Mouse (Mus musculus): ENCODE measurements at regions not wholly inside any gene's neighbourhood (a gene's known extent, or its start where the extent isn't known, plus 50 kb on each side); places are given as distances from the start of the nearest gene placed in this dataset.

DNA sequence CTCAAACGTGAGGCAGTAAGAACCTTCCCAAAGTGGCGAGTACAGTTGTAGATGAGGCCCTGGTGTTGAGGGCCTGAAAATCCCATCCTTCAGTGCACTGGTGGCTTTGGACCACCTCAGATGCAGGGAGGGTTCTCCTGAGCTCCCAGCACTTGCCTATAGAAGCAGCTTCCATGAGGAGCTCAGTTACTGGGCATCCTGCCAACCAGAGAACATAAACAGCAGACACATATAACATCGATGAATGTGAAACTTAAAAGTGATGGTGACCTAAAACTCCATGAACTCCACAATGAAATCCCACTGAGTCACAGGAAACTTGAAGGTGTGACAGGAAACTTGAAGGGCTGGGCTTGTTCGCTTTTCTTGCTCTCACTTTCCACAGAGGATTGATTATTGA, 109.1 kb downstream of the Tas2r134 start:
- no peak overlapping the region for H3K27ac ChIP-seq (ENCODE audit: insufficient read depth, low read depth, low read length, poor library complexity, severe bottlenecking)
- in situ Hi-C loops (cut with MboI; ENCODE audit: low sequenced_read_pairs in 2 of 2, unreplicated experiment in 2 of 2) = no loop called here

DNA sequence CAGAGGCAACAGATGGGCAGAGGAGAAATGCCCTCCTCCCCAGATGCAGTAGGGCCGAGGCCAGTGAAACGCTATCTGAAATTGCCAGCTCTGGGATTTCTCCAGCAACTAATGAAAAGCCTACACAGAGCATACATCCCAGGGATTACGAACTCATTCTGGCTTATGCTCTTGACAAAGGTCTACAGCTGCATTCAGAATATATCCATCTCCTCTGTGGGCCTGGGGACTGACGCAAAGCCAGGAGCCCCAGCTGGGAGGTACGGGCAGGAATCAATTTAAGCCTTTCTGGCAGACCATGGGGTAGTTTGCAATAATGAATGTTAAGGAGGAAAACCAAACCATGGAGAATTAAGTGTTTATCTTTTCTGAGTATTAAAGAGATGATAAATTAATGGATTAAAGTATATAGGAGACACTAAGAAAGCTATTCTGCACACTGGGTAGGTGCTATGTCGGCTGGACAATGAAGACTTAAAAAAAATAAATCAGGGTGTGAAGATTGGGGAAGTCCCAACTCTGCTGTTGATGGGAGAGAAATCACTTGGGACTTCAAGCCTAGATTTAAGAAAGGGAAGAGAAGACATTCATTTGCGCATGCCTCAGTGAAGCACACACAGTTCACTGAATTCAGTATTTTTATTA, 120.5 kb downstream of the Tas2r134 start:
- Histone ChIP-seq H3K4me1 (ENCODE audit: control insufficient read depth in 2 of 2, insufficient read depth in 2 of 2, low read length in 2 of 2, poor library complexity in 1 of 2) (peaks cover under 1 to 3% of the 10 kb centered on the region in 2 experiments; a peak in 2 of 4 replicates), H3K9ac (ENCODE audit: insufficient read depth, low read depth, low read length, poor library complexity, severe bottlenecking) (no peak overlapping the region), H3K9me3 (ENCODE audit: control insufficient read depth, insufficient read depth, low read depth, low read length) (no peaks in the 10 kb centered on the region), H3K36me3 (ENCODE audit: control insufficient read depth, insufficient read depth, low read length, poor library complexity, severe bottlenecking) (no peaks in the 10 kb centered on the region), H3K4me3 (ENCODE audit: insufficient read depth in 1 of 2, low read depth in 1 of 2, low read length in 2 of 2, poor library complexity in 1 of 2, severe bottlenecking in 1 of 2) (no peak overlapping the region), H3K27ac (ENCODE audit: insufficient read depth, low read depth, low read length, poor library complexity, severe bottlenecking) (no peak overlapping the region)
- in situ Hi-C loops (cut with MboI; ENCODE audit: low sequenced_read_pairs in 2 of 2, unreplicated experiment in 2 of 2) = no loop called here
- DNase-seq (ENCODE audit: low read depth, low spot score) = no peak
- no peak for TF ChIP-seq ZNF384 (IDR thresholded peaks at IDR 0.05; ENCODE audit: low read depth, low read length)
- no peak for TF ChIP-seq MAFK (IDR thresholded peaks at IDR 0.05; ENCODE audit: insufficient read depth, low read depth, low read length)
- no peak for TF ChIP-seq CHD2 (IDR thresholded peaks at IDR 0.05; ENCODE audit: low read depth, low read length)
- no peak for TF ChIP-seq HCFC1 (IDR thresholded peaks at IDR 0.05; ENCODE audit: borderline replicate concordance, insufficient read depth, low read length)
- TF ChIP-seq ZC3H11A (IDR thresholded peaks at IDR 0.05; ENCODE audit: borderline replicate concordance, low read depth, low read length) = no peak

More for the DNA sequence above, 109.1 kb downstream of the Tas2r134 start:
- TF ChIP-seq MAFK (IDR thresholded peaks at IDR 0.05; ENCODE audit: insufficient read depth, low read depth, low read length) (no peak), CHD2 (IDR thresholded peaks at IDR 0.05; ENCODE audit: low read depth, low read length) (no peak), ZNF384 (IDR thresholded peaks at IDR 0.05; ENCODE audit: low read depth, low read length) (no peak), ZC3H11A (IDR thresholded peaks at IDR 0.05; ENCODE audit: borderline replicate concordance, low read depth, low read length) (no peak)
- Histone ChIP-seq H3K4me1 (ENCODE audit: control insufficient read depth in 2 of 2, insufficient read depth in 2 of 2, low read length in 2 of 2, poor library complexity in 1 of 2) (peaks cover 2 to 4% of the 10 kb centered on the region in 2 experiments; a peak in 2 of 4 replicates), H3K9me3 (ENCODE audit: control insufficient read depth, insufficient read depth, low read depth, low read length) (no peaks in the 10 kb centered on the region), H3K36me3 (ENCODE audit: control insufficient read depth, insufficient read depth, low read length, poor library complexity, severe bottlenecking) (no peaks in the 10 kb centered on the region), H3K4me3 (ENCODE audit: insufficient read depth in 1 of 2, low read depth in 1 of 2, low read length in 2 of 2, poor library complexity in 1 of 2, severe bottlenecking in 1 of 2) (no peak overlapping the region), H3K9ac (ENCODE audit: insufficient read depth, low read depth, low read length, poor library complexity, severe bottlenecking) (no peak overlapping the region)
- DNase-seq (ENCODE audit: low read depth, low spot score) = no peak

DNA sequence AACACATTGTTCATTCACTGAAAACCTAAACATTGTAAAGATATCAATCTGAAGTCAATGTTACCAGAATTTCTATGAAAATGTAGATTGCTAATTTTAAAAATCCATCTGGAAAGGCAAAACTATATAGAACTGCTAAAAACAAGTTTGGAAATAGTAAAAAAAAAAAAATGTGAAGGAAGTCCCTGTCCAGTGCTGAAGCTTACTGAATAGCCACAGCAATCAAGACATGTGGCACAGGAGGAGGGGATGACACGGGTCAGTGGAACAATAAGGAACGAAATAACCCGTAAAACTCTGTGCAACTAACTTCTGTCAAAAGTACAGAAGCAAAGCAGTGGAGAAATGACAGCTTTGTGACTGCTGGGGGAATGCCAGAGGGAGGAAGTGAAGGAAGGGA, 121.9 kb downstream of the Tas2r134 start:
- Histone ChIP-seq H3K9me3 (ENCODE audit: control insufficient read depth, insufficient read depth, low read depth, low read length) (no peaks in the 10 kb centered on the region), H3K36me3 (ENCODE audit: control insufficient read depth, insufficient read depth, low read length, poor library complexity, severe bottlenecking) (no peaks in the 10 kb centered on the region), H3K9ac (ENCODE audit: insufficient read depth, low read depth, low read length, poor library complexity, severe bottlenecking) (no peak overlapping the region), H3K27ac (ENCODE audit: insufficient read depth, low read depth, low read length, poor library complexity, severe bottlenecking) (no peak overlapping the region), H3K4me1 (ENCODE audit: control insufficient read depth in 2 of 2, insufficient read depth in 2 of 2, low read length in 2 of 2, poor library complexity in 1 of 2) (peaks cover 3 to 9% of the 10 kb centered on the region in 2 experiments; a peak in 3 of 4 replicates), H3K4me3 (ENCODE audit: insufficient read depth in 1 of 2, low read depth in 1 of 2, low read length in 2 of 2, poor library complexity in 1 of 2, severe bottlenecking in 1 of 2) (no peak overlapping the region)
- DNase-seq (ENCODE audit: low read depth, low spot score) = no peak
- in situ Hi-C loops (cut with MboI; ENCODE audit: low sequenced_read_pairs in 2 of 2, unreplicated experiment in 2 of 2) = no loop called here
- TF ChIP-seq ZC3H11A (IDR thresholded peaks at IDR 0.05; ENCODE audit: borderline replicate concordance, low read depth, low read length) = no peak
- no peak for TF ChIP-seq CHD2 (IDR thresholded peaks at IDR 0.05; ENCODE audit: low read depth, low read length)
- TF ChIP-seq ZNF384 (IDR thresholded peaks at IDR 0.05; ENCODE audit: low read depth, low read length) = peak; percentile 99
- TF ChIP-seq HCFC1 (IDR thresholded peaks at IDR 0.05; ENCODE audit: borderline replicate concordance, insufficient read depth, low read length) = no peak
- no peak for TF ChIP-seq MAFK (IDR thresholded peaks at IDR 0.05; ENCODE audit: insufficient read depth, low read depth, low read length)

DNA sequence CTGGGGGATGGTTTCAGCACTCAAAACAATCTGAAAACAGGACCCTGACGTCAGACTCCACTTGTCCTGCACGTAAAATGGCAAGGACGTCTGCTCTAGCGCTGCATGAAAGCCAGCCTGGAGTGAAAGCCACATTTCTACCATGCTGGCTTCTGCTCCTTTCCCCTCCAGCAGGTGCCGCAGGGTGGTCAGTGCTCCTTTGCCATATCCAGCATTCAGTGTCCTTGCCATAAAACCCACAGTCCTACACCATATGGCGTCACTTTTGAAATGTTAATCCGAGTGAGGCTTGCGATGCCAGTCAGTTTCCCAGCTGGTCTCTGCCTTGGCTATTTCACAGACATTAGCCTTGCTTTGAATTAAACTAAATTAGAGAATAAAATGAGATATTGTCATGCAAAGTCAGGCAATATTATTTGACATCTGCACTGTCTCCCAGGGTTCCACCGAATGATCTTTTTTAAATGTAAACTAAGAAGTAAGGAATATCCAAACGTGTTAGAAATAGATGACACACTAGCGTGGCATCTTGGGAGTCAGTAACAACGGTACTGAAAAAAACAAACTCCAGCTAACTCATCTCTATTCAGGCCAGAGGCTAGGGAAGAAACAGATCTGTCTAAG, 125.7 kb downstream of the Tas2r134 start:
- H3K4me3 ChIP-seq (ENCODE audit: insufficient read depth in 1 of 2, low read depth in 1 of 2, low read length in 2 of 2, poor library complexity in 1 of 2, severe bottlenecking in 1 of 2) = peak overlapping the region in 1 of 2 experiments; percentile 2; a peak in 1 of 4 replicates
- in situ Hi-C loops (cut with MboI; ENCODE audit: low sequenced_read_pairs in 2 of 2, unreplicated experiment in 2 of 2) = no loop called here
- H3K27ac ChIP-seq (ENCODE audit: insufficient read depth, low read depth, low read length, poor library complexity, severe bottlenecking) = no peak overlapping the region

More for the DNA sequence above, 125.7 kb downstream of the Tas2r134 start:
- no peak for TF ChIP-seq ZC3H11A (IDR thresholded peaks at IDR 0.05; ENCODE audit: borderline replicate concordance, low read depth, low read length)
- TF ChIP-seq HCFC1 (IDR thresholded peaks at IDR 0.05; ENCODE audit: borderline replicate concordance, insufficient read depth, low read length) = no peak
- no peak for TF ChIP-seq MAFK (IDR thresholded peaks at IDR 0.05; ENCODE audit: insufficient read depth, low read depth, low read length)
- TF ChIP-seq CHD2 (IDR thresholded peaks at IDR 0.05; ENCODE audit: low read depth, low read length) = no peak
- no peak for TF ChIP-seq ZNF384 (IDR thresholded peaks at IDR 0.05; ENCODE audit: low read depth, low read length)
- no peak for DNase-seq (ENCODE audit: low read depth, low spot score)
- Histone ChIP-seq H3K9me3 (ENCODE audit: control insufficient read depth, insufficient read depth, low read depth, low read length) (no peaks in the 10 kb centered on the region), H3K4me1 (ENCODE audit: control insufficient read depth in 2 of 2, insufficient read depth in 2 of 2, low read length in 2 of 2, poor library complexity in 1 of 2) (peaks cover 3 to 9% of the 10 kb centered on the region in 2 experiments; a peak in 3 of 4 replicates), H3K9ac (ENCODE audit: insufficient read depth, low read depth, low read length, poor library complexity, severe bottlenecking) (no peak overlapping the region), H3K36me3 (ENCODE audit: control insufficient read depth, insufficient read depth, low read length, poor library complexity, severe bottlenecking) (no peaks in the 10 kb centered on the region)

Measured in ES-E14 (cell line).